Mouse (Mus musculus) lung, postnatal 36 days (tissue): ENCODE results near the gene Pigv.

Experiments used
- DNase-seq: peaks from one replicate; pipeline ENCODE4 v3.0.0; 2022; ENCODE audit warnings: mixed read lengths

The Pigv gene

GRCm38 (mm10) chr4:133611815-133612214 lies 60.6 kb downstream of the Pigv start:
- no peak for DNase-seq
